Mouse (Mus musculus) CD4-positive, CD25-positive, alpha-beta regulatory T cell, adult 2 months (primary cell): ENCODE measurements around the gene Clec2h.
"Not testable (repeated sequence)": the region's sequence is repeated elsewhere in the genome, so short reads cannot be mapped to it uniquely, and the experiment has no call there.

Experiments used
- DNase-seq: peaks from one replicate; pipeline ENCODE4 v3.0.0-alpha.2; 2012; ENCODE audit warnings: low read depth, low spot score

Gene Clec2h

GRCm38 (mm10) chr6:128662206-128662605 lies at the start of gene Clec2h:
Gene Clec2h, plus strand, starts transcription at chr6:128662385.
- no peak for DNase-seq

DNA sequence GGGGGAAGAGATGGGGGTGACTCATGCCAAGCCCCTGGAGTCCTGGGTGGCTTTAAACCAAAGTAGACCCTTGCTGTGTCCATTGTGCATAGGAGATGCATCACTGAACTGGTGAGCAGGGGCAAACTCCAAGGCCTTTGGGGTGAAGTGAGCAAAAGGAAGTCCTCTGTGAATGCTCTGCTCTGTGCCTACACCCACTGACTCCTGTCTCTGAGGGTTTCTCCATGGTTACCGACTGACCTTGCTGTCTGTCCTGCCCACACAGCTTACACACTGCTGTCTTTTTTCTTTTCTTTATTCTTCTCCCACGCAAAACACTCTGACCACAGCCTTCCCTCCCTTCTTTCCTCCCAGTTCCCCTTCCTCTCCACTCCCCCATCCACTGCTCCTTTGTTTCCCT lies 39.5 kb upstream of the Clec2h start:
- DNase-seq = no peak

GRCm38 (mm10) chr6:128623433-128623832 lies 38.8 kb upstream of the Clec2h start, which contains the start of gene Klrb1a:
Gene Klrb1a, minus strand, starts transcription at chr6:128623533.
- DNase-seq = not testable (repeated sequence)

DNA sequence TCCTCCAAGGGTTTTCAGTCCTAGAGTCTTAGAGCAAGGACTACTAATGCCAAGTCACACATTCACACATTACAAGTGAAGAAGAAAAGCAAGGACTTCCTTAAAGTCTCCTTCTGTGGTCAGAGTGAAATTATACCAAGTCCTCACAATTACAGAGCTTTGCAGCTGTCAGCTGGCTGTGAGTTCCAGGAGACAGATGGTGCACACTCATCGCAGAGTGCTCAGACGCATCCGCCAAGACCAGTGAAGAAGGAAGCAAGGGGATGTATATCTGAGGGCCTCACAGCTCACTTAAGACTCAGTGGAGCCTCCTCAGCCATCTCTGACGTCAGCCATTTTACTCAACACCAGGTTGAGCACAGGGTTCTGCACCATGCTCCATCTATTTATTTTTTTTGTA lies 37.8 kb upstream of the Clec2h start:
- DNase-seq = no peak

DNA sequence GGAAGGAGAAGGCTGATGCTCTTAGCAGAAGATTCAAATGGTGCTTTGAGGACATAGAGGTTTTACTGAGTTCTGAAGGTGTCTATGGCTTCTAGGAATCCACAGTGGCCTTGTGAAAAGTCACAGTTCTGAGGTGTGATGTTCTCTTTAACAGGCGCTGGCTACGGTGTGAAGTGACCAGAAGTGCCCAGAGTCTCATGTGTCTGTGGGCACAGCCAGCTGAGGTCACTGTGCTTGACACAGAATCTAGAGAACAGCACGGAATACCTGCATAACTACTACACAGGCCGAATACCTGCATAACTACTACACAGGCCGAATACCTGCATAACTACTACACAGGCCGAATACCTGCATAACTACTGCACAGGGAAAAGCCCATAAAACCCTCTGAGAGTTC lies 36.9 kb upstream of the Clec2h start:
- not testable (repeated sequence) for DNase-seq

DNA sequence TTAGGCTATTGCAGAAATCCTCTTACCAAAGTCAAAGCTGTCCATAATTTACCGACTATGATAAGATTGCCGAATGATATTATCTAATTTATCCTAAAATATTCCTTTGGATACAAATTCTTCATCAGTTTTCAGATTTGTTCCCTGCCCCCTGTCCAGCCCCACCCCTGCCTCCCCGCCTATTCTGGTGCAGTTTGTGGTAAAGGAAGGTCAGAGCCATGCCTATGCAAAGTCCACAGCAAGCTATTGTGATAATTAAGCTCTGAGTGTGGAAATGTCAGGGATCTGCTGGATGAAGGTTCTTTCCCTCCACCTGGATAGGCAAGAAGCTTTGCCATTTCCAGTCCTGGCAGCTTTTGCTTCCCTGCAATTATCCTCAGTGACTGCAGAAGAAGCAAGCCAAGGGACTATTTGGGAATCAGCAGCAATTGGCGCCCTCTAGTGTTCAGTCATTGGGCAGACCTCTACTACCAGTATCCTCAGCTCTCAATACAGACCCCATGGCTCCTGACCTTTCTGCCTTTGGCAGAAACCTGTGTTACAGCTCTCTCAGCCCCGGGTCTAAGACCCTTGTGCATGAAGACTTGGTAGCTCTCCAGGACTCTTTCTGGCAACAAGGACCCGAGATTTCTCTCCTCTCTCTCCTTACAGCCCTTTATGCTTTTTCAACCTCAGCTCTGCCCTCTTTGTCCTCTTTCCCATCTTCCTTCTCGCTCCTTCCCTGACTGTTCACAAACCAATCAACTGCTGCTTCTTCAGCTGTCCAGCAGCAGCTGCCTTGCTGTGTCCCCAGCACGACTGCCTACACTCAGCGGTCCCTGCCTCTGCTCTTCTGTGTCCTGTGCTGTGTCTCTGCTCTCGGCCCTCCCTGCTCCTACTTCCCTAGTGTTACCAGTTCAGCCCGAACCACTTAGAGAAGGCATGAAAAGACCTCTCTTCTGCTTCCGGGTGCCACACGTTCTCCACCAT lies 32.1 kb upstream of the Clec2h start:
- peak; percentile 33 for DNase-seq

GRCm38 (mm10) chr6:128630912-128631905 lies 31.0 kb upstream of the Clec2h start:
- DNase-seq = not testable (repeated sequence)

- no peak for DNase-seq
Observed at GRCm38 (mm10) chr6:128640673-128641072, 21.5 kb upstream of the Clec2h start.

- no peak for DNase-seq
Observed at GRCm38 (mm10) chr6:128641116-128641716, 21.0 kb upstream of the Clec2h start.

- DNase-seq = no peak
Observed at GRCm38 (mm10) chr6:128643999-128644398, 18.2 kb upstream of the Clec2h start.

GRCm38 (mm10) chr6:128644694-128645093 lies 17.5 kb upstream of the Clec2h start:
- not testable (repeated sequence) for DNase-seq

GRCm38 (mm10) chr6:128645708-128646107 lies 16.5 kb upstream of the Clec2h start:
- DNase-seq = not testable (repeated sequence)

DNA sequence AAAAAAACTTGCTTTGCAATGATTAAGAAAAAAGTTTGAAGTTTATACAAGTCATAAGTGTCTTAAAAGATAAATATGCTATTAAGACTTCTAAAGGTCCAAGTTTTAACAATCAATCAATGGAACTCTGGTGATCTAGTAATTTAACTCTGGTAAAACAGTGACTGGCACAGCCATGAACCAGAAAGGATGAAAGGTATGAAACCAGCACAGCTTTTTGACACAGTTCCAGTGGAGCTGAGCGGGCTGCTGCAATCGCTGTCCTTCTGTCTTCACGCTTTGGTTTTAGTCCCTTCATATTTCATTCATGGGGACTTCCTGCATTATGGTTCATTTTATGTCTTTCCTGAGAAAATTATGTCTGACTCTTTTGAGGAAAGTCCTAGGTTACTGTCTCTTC lies 12.5 kb upstream of the Clec2h start:
- no peak for DNase-seq

GRCm38 (mm10) chr6:128650187-128650586 lies 12.0 kb upstream of the Clec2h start:
- DNase-seq = no peak

- DNase-seq = not testable (repeated sequence)
Observed at GRCm38 (mm10) chr6:128650827-128651226, 11.4 kb upstream of the Clec2h start.

- no peak for DNase-seq
Observed at GRCm38 (mm10) chr6:128652938-128653337, 9.2 kb upstream of the Clec2h start.

DNA sequence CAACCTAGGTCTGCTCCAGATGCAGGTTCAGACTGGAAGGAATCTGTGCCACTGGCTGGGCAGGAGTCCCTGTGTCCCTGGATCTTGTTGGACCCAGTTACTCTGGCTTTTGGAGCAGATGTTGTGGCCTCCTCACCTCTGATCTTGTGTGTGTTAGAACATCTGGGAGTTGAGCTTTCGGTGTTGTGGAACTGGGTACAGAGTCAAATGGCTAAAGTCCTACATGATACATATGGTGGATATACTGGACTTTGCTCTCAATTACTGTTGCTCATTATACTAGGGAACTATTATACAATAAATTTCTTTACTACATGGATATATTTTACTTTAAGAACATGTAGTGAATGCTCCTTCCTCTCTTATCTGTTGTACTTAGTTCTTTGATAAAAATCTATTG lies 936 bp upstream of the Clec2h start:
- DNase-seq = no peak

DNA sequence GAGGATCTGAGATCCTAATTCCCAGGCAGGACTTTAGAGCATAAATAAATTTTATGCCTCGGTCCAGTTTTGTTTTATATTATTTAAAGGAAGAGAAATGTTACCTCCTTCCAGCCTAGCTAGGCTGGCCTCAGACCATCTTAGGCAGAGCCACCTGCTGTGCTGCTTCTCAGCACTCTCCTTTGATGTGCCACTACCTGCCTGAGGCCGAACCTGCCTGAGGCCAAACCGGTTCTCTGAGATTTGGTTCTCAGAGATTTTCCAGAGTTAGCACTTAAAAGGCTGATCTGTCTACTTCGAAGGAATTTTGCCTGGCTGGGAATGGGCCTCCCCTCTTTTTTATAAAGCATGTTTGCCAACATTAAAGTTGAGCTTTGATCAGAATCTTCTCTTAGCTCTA lies 7.8 kb downstream of the Clec2h start:
- no peak for DNase-seq

GRCm38 (mm10) chr6:128679574-128679973 lies 17.4 kb downstream of the Clec2h start:
- no peak for DNase-seq

GRCm38 (mm10) chr6:128701691-128702090 lies 39.5 kb downstream of the Clec2h start:
- DNase-seq = no peak

GRCm38 (mm10) chr6:128722959-128723358 lies 60.8 kb downstream of the Clec2h start, which contains the start of gene Klrb1:
Gene Klrb1, minus strand, starts transcription at chr6:128723059.
- DNase-seq = no peak
